Mouse (Mus musculus): ENCODE results near the gene Ostf1.

Ostf1 gene

GRCm38 (mm10) chr19:18631644-18632219, at the start of gene Ostf1, which contains the start of gene Nmrk1:
Gene Ostf1, minus strand, starts transcription at chr19:18631823.
Gene Nmrk1, plus strand, starts transcription at chr19:18631950.
- DNase-seq, result peak; percentile 99

GRCm38 (mm10) chr19:18673116-18673515, 41.5 kb upstream of the Ostf1 start:
- no peak for DNase-seq

GRCm38 (mm10) chr19:18672498-18672897, 40.9 kb upstream of the Ostf1 start:
- no peak for DNase-seq

GRCm38 (mm10) chr19:18671056-18671741, 39.6 kb upstream of the Ostf1 start:
- peak; percentile 60 to 72 for DNase-seq

GRCm38 (mm10) chr19:18670608-18671007, 39.0 kb upstream of the Ostf1 start, which contains the start of gene Carnmt1:
Gene Carnmt1, plus strand, starts transcription at chr19:18670764.
- peak; percentile 99 for DNase-seq

- no peak for DNase-seq
Measured at GRCm38 (mm10) chr19:18669551-18669950, 37.9 kb upstream of the Ostf1 start.

- DNase-seq, result no peak
Measured at GRCm38 (mm10) chr19:18666966-18667365, 35.3 kb upstream of the Ostf1 start.

- DNase-seq, result no peak
Measured at GRCm38 (mm10) chr19:18663904-18664303, 32.3 kb upstream of the Ostf1 start.

GRCm38 (mm10) chr19:18661683-18662082, 30.1 kb upstream of the Ostf1 start:
- DNase-seq, result no peak

- no peak for DNase-seq
Measured at GRCm38 (mm10) chr19:18660466-18660865, 28.8 kb upstream of the Ostf1 start.

- no peak for DNase-seq
Measured at GRCm38 (mm10) chr19:18659349-18659748, 27.7 kb upstream of the Ostf1 start.

GRCm38 (mm10) chr19:18658473-18658872, 26.9 kb upstream of the Ostf1 start:
- DNase-seq, result no peak

- DNase-seq, result no peak
Measured at GRCm38 (mm10) chr19:18655999-18656398, 24.4 kb upstream of the Ostf1 start.

- no peak for DNase-seq
Measured at GRCm38 (mm10) chr19:18654984-18655383, 23.4 kb upstream of the Ostf1 start.

- DNase-seq, result no peak
Measured at GRCm38 (mm10) chr19:18654330-18654729, 22.7 kb upstream of the Ostf1 start.

GRCm38 (mm10) chr19:18653058-18653457, 21.4 kb upstream of the Ostf1 start:
- DNase-seq, result no peak

- peak in 1 of 2 experiments; percentile 11 for DNase-seq
Measured at GRCm38 (mm10) chr19:18652592-18652991, 21.0 kb upstream of the Ostf1 start.

- DNase-seq, result no peak
Measured at GRCm38 (mm10) chr19:18650473-18650872, 18.9 kb upstream of the Ostf1 start.

GRCm38 (mm10) chr19:18649955-18650354, 18.3 kb upstream of the Ostf1 start:
- DNase-seq, result no peak

- no peak for DNase-seq
Measured at GRCm38 (mm10) chr19:18648558-18648945, 16.9 kb upstream of the Ostf1 start.

GRCm38 (mm10) chr19:18647775-18648557, 16.3 kb upstream of the Ostf1 start:
- DNase-seq, result no peak

- DNase-seq, result no peak
Measured at GRCm38 (mm10) chr19:18646853-18647420, 15.3 kb upstream of the Ostf1 start.

- DNase-seq, result no peak
Measured at GRCm38 (mm10) chr19:18646397-18646796, 14.8 kb upstream of the Ostf1 start.

Data from kidney, postnatal 4 days (tissue).